Mouse (Mus musculus) cerebellum, postnatal 10 days (tissue): Measurements from ENCODE around the gene Pim3.

Source experiments
- DNase-seq, 2 experiments: peaks; one replicate each; pipeline ENCODE4 v3.0.0; 2021; ENCODE audit warnings: mixed read lengths in 2 of 2

Gene Pim3

DNA sequence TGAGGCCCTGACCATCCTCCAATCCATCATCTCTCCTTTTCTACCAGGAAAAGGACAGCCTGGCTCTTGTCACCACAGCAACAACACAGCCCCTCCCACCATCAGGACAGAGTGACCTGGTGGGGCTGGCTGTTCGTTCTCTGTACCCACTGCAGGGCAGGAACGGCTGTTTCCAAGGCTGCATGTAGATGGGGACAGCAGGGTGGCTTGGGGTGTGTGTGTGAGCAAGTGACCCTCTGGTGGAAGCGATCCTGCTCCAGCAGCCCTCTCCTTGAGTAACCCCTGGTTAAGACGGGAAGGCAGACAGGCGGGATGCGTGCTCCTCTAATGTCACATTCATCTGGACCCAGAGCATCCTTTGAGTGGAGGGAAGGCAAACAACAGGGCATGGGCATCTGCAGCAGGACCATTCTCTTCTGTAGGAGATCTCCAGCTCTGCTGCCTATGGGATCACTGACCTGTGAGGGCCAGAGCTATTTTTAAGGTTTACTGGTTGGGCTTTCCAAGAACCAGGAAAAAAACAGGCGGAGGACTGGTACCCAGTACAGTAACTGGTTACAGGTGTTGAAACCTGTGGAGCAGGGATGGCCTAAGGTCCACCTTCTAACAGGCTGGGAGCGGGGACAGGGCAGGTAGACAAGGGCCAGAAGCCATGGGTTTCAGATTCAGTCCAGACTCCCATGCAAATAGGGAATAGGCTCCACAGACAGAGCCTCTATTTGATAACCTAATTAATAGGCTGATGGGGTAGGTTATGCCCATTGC is 2.6 kb upstream of the Pim3 start:
- peak; percentile 60 to 62 for DNase-seq

- peak; percentile 50 to 53 for DNase-seq
Observed at GRCm38 (mm10) chr15:88860781-88861180, 1.2 kb upstream of the Pim3 start.

DNA sequence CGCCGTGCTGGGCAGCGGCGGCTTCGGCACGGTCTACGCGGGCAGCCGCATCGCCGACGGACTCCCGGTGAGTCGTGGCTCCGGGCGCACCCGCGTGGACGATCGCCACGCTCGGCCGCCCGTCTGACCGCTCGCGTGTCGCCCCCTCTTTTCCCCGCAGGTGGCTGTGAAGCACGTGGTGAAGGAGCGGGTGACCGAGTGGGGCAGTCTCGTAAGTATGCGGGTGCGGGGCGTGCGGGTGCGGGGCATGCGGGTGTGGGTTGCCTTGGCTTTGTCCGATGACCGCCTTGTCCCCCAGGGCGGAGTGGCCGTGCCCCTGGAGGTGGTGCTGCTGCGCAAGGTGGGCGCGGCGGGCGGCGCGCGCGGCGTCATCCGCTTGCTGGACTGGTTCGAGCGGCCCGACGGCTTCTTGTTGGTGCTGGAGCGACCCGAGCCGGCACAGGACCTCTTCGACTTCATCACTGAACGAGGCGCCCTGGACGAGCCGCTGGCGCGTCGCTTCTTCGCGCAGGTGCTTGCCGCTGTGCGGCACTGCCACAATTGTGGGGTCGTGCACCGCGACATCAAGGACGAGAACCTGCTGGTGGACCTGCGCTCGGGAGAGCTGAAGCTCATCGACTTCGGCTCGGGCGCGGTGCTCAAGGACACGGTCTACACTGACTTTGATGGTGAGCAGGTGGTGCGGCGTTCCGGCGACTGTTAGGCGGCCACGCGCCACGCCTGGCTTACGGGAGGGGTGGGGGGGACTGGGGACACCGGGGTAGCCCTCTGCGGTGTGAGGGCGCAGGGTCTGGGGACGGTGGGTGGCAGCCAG is 1.1 kb downstream of the Pim3 start:
- DNase-seq: peak; percentile 67 to 75

DNA sequence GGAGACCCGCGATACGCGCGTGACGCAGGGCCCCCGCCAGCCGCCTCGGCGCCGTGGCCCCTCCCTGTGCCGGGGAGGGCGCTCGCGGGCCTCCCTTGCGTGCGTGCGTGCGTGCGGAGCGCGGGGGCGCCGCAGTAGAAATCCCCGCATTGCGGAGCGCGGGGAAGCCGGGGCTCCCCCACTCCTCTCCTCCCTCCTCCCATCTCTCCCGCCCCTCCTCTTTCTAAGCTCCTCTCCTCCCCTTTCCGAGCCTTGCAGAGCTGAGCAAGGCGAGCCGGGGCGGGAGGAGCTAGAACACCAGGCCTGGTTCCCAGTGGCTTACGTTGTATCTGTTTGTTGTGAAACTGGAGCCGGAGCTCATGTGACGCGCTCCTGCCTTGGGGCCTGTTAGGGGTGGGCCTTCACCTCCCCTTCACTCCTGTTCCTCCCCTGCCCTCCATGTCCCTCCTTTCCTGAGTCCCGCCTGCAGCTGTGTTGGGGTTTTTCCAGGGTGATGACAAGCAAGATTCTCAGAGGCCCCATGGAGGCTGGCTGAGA is 1.8 kb downstream of the Pim3 start:
- peak; percentile 84 to 86 for DNase-seq

DNA sequence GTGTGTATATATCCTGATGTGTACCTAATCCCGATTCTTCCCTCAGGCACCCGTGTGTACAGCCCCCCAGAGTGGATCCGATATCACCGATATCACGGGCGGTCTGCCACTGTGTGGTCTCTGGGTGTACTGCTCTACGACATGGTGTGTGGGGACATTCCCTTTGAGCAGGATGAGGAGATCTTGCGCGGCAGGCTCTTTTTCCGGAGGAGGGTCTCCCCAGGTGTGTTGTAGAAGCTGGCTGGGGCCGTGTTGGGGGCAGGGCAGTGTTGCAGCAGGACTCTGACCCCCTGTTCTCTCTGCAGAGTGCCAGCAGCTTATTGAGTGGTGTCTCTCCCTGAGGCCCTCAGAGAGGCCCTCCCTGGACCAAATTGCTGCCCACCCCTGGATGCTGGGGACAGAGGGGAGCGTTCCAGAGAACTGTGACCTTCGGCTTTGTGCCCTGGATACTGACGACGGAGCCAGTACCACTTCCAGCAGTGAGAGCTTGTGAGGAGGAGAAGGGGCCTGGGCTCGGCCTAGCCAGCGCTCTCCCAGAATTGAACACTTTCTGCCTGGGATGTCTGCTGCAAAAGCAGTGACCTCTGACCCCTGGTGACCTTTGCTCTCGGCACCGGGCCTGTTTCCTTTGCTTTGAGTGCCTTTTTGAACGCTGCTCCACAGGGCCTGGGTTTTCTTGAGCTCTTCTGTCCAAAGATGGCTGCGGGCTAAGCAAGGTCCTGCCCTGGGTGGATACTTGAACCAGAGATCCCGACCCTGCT is 2.5 kb downstream of the Pim3 start:
- DNase-seq: peak; percentile 55 to 63

- DNase-seq: peak; percentile 25 to 33
Observed at GRCm38 (mm10) chr15:88865061-88865460, 3.1 kb downstream of the Pim3 start.

- peak; percentile 11 to 19 for DNase-seq
Observed at GRCm38 (mm10) chr15:88865888-88866695, 4.1 kb downstream of the Pim3 start.

DNA sequence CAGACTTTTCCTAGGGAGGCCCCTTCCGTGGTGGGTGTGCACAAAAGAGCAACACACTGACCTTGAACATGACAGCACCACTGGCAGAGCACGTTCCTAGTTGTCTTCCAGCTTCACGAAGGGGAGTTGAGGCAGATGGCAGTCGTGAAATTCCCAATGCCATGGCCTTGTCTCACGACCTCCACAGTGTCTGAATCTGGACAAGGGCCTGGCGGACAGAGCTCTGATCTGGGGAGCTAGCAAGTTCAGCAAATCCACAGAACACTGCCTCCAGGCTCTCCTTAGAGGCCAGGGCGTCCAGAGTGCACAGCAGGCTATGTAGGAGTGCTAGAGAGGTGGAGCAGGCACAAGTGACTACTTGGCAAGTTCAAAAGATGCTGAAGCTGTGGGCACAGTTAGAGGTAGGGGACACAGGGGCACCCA is 5.0 kb downstream of the Pim3 start:
- DNase-seq: peak; percentile 11 to 21

GRCm38 (mm10) chr15:88867368-88868023 is 5.5 kb downstream of the Pim3 start:
- DNase-seq: peak; percentile 43 to 52

DNA sequence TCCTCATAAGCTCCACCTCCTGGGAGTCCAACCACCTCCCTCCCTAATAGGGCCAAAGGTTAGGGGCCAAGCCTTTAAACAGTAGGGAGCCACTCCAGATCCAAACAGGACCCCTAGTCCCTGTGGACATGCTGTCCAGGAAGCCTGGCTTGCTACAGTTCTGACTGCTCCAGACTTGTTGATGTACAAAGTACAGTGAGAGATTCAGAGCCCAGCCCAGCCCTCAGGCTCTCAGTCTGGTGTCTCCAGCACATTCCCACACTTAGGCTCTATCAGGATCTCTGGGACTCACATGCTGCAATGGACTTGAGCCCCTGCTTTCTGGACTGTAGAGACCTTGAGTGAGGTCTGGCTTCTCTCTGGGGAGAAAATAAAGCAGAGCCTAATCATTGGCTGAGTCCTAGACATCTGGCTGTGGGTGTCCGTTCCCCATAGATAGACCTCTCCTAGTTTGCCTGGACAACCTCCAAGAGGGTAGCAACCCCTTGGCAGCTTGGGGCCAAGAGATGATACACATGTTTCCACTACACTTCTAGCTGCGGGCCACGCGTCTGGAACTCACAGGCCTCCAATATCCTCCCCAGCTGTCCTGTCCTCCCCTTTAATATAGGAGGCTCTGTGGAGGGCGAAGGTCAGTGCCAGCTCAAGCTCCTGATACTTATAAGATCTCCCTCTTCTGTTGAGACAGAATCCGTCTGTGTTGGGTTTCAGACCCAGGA is 6.2 kb downstream of the Pim3 start:
- DNase-seq: peak; percentile 16 to 24

DNA sequence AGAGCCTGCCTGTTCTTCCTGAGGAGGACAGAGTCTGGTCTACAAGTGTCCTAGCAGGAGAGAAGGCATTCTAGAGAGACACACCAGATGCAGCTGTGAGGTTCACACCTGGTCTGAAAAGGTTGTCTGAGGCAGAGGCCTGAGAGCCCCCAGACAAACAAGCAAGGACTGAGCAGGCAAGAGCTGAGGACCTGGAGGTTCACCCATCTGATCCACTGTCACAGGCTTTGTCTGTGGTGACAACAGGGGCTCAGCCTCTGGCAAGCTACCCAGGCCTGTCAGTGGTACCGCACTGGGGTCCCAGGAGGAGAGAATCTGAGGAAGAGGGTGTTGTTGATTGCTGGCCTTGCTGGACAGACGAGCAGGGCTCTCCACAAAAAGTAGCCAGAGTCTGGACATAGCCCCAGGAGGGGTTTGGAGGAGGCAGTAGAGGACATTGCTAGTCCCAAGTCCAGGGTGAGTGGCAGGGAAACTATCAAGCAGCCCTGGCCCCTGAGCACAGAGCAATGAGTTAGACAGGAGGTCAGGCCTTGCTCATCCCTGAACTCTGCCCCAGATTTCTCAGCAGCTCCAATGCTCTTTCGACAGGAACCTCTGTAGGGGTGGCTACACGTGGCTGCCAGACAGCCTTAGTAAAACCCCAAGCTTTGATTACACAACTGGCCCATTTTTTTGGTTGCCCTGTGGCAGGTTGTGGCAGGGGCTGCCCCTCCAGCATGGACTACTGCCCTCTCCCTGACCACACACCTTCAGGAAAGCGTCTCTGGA is 8.6 kb downstream of the Pim3 start:
- DNase-seq: no peak

GRCm38 (mm10) chr15:88874061-88874460 is 12.1 kb downstream of the Pim3 start:
- no peak for DNase-seq

- DNase-seq: no peak
Observed at GRCm38 (mm10) chr15:88874477-88874876, 12.5 kb downstream of the Pim3 start.

GRCm38 (mm10) chr15:88875625-88876081 is 13.7 kb downstream of the Pim3 start:
- DNase-seq: no peak

GRCm38 (mm10) chr15:88876155-88877020 is 14.4 kb downstream of the Pim3 start:
- peak; percentile 92 to 96 for DNase-seq

DNA sequence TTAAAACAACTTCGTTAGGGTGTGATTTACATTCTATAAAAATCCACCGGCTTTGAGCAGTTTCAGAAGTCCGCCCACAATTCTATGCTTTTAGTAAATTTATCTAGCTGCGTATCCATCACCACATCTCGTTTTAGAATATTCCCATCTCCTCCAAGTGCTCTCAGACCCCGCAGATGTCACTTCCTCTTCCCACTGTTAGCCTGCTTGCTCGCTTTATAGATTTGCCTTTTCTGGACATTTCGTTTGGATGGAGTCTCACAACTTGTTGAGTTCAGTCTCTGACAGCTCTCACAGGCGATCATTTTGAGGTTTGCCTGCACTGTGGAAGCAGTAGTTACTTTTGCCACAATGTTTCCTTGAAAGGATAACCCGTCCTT is 15.0 kb downstream of the Pim3 start:
- DNase-seq: no peak

GRCm38 (mm10) chr15:88881253-88882044 is 19.5 kb downstream of the Pim3 start:
- DNase-seq: no peak

DNA sequence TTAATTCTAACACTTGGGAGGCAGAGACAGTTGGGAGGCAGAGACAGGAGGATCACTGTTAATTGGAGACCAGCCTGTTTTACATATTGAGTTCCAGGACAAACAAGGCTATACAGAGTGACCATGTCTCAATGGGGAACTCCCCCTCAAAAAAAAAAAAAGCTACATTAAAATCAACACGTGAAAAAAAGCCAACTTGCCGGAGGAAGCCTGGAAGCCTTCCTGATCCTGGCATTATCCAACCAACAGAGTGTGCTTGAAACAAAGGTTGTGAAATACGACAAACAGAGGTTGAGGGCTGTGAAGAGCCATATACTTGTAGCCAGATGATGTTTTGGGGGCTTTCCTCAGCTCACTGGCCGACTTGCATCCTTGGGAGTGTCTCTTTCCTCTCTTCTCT is 20.9 kb downstream of the Pim3 start:
- DNase-seq: no peak
